Mouse (Mus musculus) liver, adult 2 months (tissue): Measurements from ENCODE around the gene Grm7.
A peak's percentile ranks its signal among the peaks of the same experiment; 100 is the strongest.

Experiments used
- CTCF ChIP-seq: fragments of 200-500 bp; IDR thresholded peaks from 2 replicates; pipeline ENCODE4 v1.5.1; 2011; ENCODE audit warnings: low read depth, low read length, control low read depth
- POLR2A ChIP-seq: fragments of 200-500 bp; IDR thresholded peaks from 2 replicates; pipeline ENCODE4 v1.6.1; 2011; ENCODE audit warnings: low read length, control low read depth; ENCODE audit not compliant: insufficient read depth; ENCODE audit errors: extremely low read depth

DNA sequence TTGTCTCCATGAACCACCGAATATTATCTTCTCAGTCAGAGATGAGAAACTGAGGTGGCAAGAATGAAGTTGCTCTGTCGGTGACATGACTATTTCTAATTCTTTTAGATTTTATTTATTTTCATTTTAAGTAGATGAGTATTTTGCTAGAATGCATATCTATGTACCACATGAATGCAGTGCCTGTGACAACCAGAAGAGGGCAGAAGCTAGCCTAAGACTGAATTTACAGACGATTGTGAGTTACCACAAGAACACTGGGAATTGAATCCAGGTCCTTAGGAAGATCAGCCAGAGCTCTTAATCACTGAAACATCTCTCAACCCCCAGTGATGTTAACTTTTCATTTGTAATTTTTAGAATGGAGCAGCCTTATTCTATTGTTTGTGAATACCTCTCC is 412.4 kb downstream of the Grm7 start:
- TF ChIP-seq POLR2A, result no peak
- TF ChIP-seq CTCF, result peak; percentile 40
